Mouse (Mus musculus) monocyte, adult 5-6 weeks (primary cell): ENCODE data around the gene Sdcbp2. TPM values are rescaled to one million over a fixed set of nuclear protein-coding genes. Genes with fewer than 3 reads are reported as not detected.

Source experiments
- ATAC-seq: fragments of 153-309, 156-312 bp; replicated peaks from 2 replicates; pipeline ENCODE4 v1.8.0; 2017; ENCODE audit warnings: mild to moderate bottlenecking; ENCODE audit not compliant: low TSS enrichment, insufficient number of reproducible peaks, severe bottlenecking, poor library complexity, low FRiP score
- total RNA-seq: library from RNA; stranded (forward); fragments of 200-1000, 200-491, 200-594 nt; gene quantifications from 3 replicates; pipeline ENCODE4 v1.2.3, GENCODE M21; 2017

Gene Sdcbp2
- total RNA-seq, 1 experiment from 2014 or later = 1.0 TPM

GRCm38 (mm10) chr2:151616551-151617329 is 44.3 kb downstream of the Sdcbp2 start:
- no peak for ATAC-seq

DNA sequence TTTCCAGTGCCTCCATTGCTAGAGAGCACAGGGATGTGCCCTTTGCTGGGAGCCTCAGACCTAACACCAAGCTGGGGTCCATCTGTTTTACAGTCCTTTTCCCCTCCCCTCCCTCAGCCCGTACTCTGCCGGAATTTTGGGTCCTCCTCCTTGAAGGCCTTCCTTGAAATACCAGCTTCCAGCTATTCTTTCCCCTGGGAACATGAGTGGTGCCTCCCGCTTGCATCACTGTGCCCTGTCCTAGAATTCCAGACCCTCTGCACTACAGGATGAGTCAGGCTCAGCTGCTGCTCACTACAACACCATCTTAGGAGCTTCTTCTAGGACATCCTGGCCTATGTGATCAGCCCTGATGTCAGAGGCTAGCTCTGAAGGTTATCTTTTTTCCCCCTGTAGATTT is 51.4 kb downstream of the Sdcbp2 start:
- ATAC-seq = no peak

- no peak for ATAC-seq
Observed at GRCm38 (mm10) chr2:151626296-151626695, 53.9 kb downstream of the Sdcbp2 start.

GRCm38 (mm10) chr2:151628011-151628410 is 55.6 kb downstream of the Sdcbp2 start:
- no peak for ATAC-seq

GRCm38 (mm10) chr2:151629310-151629709 is 56.9 kb downstream of the Sdcbp2 start:
- ATAC-seq = no peak

- ATAC-seq = no peak
Observed at GRCm38 (mm10) chr2:151631406-151632158, 59.2 kb downstream of the Sdcbp2 start.

GRCm38 (mm10) chr2:151632159-151632814 is 59.9 kb downstream of the Sdcbp2 start, which contains the start of gene Snph:
Gene Snph, minus strand, starts transcription at chr2:151632593.
- ATAC-seq = 0 out of 2 replicates have a peak, but pooled peaks have one; percentile 13

DNA sequence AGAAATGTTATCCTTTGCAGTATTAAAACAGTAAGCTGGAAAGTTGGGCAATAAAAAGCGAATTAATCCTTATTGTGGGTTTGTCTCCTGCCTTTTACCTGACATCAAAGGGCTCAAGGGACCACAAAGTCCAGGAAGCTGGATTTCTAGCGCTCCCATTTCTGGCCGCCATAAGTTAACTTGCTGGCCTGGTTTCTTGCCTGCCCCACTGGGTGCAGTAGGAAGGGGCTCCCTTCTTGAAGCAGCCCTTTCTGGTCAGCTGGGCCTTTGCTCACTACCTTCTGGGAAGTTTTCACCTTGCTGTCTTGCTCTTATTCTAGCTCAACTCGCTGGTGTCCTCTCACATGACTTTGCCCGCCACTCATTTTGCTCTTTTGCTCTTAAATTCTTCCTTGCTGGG is 60.6 kb downstream of the Sdcbp2 start:
- ATAC-seq = no peak

DNA sequence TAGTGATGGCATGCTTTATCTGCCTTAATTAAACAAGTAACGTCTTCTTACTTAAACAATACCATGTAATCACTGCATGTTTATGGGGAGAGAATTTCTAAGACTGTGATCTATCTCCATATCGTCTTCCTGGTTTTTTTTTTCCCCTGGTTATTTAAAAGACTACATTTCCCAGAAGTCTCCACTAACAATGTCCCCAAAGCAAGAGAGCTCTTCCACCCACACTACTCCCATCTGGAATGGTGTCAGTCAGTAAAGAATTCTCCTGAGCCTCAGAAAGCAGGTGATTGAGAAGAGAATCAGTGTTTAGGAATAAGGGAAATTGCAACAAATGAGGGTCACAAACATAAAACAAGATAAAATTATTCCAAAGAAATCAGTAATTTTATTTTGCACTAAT is 62.5 kb downstream of the Sdcbp2 start:
- ATAC-seq = no peak

- no peak for ATAC-seq
Observed at GRCm38 (mm10) chr2:151635362-151636014, 63.1 kb downstream of the Sdcbp2 start.

GRCm38 (mm10) chr2:151636015-151636402 is 63.6 kb downstream of the Sdcbp2 start:
- ATAC-seq = no peak

Other genes starting within 250 kb of the Sdcbp2 start
- not detected in 3 replicates for gene 4921509C19Rik, start 96.5 kb upstream of the Sdcbp2 start, total RNA-seq
- 81.2 to 110 TPM (median 99.0 TPM) in 3 replicates for gene Nsfl1c, start 78.4 kb upstream of the Sdcbp2 start, total RNA-seq
- gene Fkbp1a, start 30.1 kb upstream of the Sdcbp2 start, total RNA-seq = 3.5 to 27.0 TPM (median 23.8 TPM) in 3 replicates
- gene Snph, start 60.0 kb downstream of the Sdcbp2 start, total RNA-seq = not detected in 3 replicates
- gene Rad21l, start 95.9 kb downstream of the Sdcbp2 start, total RNA-seq = not detected in 3 replicates
- gene Tmem74b, start 129.4 kb downstream of the Sdcbp2 start, total RNA-seq = not detected in 3 replicates
- 9.7 to 13.1 TPM (median 10.2 TPM) in 3 replicates for gene Psmf1, start 171.6 kb downstream of the Sdcbp2 start, total RNA-seq